Mouse (Mus musculus): ENCODE measurements at regions not wholly inside any gene's neighbourhood (a gene's known extent, or its start where the extent isn't known, plus 50 kb on each side); places are given as distances from the start of the nearest gene placed in this dataset.

DNA sequence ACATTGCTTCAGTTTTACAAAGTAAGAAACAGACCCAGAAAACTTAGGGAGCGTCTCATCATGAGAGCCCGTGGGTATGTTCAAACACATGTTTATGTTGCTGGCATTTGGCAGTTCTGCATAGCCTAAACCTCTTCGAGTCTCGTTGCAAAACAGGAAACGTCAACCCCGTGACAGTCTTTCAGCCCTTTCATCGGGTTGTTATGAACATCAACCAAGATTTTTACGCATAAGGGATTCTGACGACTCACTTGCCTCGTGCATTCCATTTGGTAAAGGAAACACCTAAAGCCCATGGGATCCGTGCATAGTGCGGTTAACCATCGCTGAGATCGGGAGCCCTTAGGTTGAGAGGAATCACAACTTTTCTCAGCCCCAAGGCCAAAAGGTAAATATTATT is 115.7 kb downstream of the Gpam start:
- Histone ChIP-seq H3K27ac (ENCODE audit: low read depth, low read length) (no peak overlapping the region), H3K36me3 (ENCODE audit: control insufficient read depth, insufficient read depth, low read length) (no peaks in the 10 kb centered on the region), H3K27me3 (ENCODE audit: control insufficient read depth, insufficient read depth, low read length) (no peaks in the 10 kb centered on the region), H3K4me1 (ENCODE audit: control insufficient read depth, insufficient read depth, low read length) (no peaks in the 10 kb centered on the region), H3K9ac (ENCODE audit: low read length) (no peak overlapping the region), H3K9me3 (ENCODE audit: control insufficient read depth, low read length) (no peaks in the 10 kb centered on the region), H3K4me3 (ENCODE audit: low read depth, low read length) (no peak overlapping the region), H3K4me2 (ENCODE audit: low read depth) (no peak overlapping the region)
- no peak for DNase-seq (ENCODE audit: low spot score)
- ATAC-seq (ENCODE audit: insufficient read depth, low FRiP score, low TSS enrichment) = no peak
- WGBS = 89% methylated on average over 14 of the region's 14 CpGs

DNA sequence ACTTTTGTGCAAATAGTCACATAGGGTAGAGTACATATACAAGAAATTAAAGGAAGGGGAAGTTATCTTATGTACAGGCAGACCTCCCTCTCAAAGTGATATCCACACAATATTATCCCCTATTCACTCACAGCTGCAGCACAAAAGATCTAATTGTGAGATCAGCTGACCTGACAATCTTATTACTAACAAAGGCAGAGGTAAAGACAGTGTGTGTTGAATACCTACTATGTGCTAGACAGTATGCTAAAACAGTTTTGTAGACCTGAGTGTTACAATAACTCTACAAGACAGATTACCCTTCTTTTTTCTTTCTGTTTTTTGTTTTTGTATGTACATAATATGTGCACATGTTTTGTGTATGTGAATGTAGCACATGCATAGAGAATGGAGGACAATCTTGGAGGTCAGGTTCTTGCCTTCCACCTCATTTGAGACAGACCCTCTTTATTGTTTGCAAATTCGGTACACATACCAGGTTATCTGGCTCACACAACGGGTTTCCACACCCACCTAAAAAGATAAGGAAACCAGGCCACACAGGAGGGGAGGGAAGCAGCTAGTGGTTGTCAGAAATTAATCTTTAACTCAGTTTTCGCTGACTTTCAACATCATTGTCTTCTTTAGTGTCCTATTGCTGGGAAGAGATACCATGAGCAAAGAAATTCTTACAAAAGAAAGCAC is 118.4 kb downstream of the Gpam start:
- Histone ChIP-seq H3K4me2 (ENCODE audit: low read depth) (no peak overlapping the region), H3K36me3 (ENCODE audit: control insufficient read depth, insufficient read depth, low read length) (no peaks in the 10 kb centered on the region), H3K9me3 (ENCODE audit: control insufficient read depth, low read length) (no peaks in the 10 kb centered on the region), H3K27me3 (ENCODE audit: control insufficient read depth, insufficient read depth, low read length) (no peaks in the 10 kb centered on the region), H3K9ac (ENCODE audit: low read length) (no peak overlapping the region), H3K4me3 (ENCODE audit: low read depth, low read length) (no peak overlapping the region), H3K27ac (ENCODE audit: low read depth, low read length) (no peak overlapping the region), H3K4me1 (ENCODE audit: control insufficient read depth, insufficient read depth, low read length) (no peaks in the 10 kb centered on the region)
- DNase-seq (ENCODE audit: low spot score) = no peak
- WGBS = 90% methylated on average over 3 of the region's 3 CpGs
- no peak for ATAC-seq (ENCODE audit: insufficient read depth, low FRiP score, low TSS enrichment)

DNA sequence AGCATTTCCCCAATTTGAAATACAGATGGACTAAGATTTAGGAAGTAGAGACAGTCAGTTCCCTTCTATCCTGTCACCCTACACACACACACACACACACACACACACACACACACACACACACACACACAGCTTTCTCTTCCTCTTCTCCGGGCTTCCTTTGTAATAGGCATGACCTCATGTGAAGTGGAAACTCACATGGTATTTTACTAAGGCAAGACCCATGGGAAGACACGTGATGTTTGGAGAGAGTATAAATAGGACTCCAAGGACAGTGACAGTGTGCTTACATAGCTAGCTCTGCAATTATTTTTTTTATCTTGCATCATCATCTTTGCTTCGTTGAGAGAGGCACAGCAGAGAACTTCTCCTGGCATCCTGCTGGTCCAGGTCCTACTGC is 137.1 kb downstream of the Gpam start:
- DNase-seq (ENCODE audit: low spot score) (no peak), ATAC-seq (ENCODE audit: insufficient read depth, low FRiP score, low TSS enrichment) (no peak)
- Histone ChIP-seq H3K9me3 (ENCODE audit: control insufficient read depth, low read length) (no peaks in the 10 kb centered on the region), H3K4me1 (ENCODE audit: control insufficient read depth, insufficient read depth, low read length) (no peaks in the 10 kb centered on the region), H3K36me3 (ENCODE audit: control insufficient read depth, insufficient read depth, low read length) (no peaks in the 10 kb centered on the region), H3K27ac (ENCODE audit: low read depth, low read length) (no peak overlapping the region), H3K4me2 (ENCODE audit: low read depth) (no peak overlapping the region), H3K4me3 (ENCODE audit: low read depth, low read length) (no peak overlapping the region), H3K27me3 (ENCODE audit: control insufficient read depth, insufficient read depth, low read length) (no peaks in the 10 kb centered on the region), H3K9ac (ENCODE audit: low read length) (no peak overlapping the region)
- WGBS = 86% methylated on average over 3 of the region's 3 CpGs

DNA sequence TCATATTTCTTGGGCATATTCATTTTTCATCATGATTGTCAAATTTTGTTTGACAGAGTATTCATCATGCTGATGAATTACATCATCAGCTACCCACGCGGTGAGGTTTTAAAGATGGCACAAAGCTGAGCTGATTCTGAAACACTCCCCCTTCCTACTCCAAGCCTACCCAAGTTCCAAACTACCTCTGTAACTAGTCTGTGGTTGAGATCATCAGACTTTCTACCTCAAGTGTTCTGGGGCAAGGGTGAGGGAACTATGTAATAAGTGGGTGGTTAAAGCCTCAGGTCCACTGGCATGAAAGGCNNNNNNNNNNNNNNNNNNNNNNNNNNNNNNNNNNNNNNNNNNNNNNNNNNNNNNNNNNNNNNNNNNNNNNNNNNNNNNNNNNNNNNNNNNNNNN is 142.5 kb downstream of the Gpam start:
- Histone ChIP-seq H3K9me3 (ENCODE audit: control insufficient read depth, low read length) (no peaks in the 10 kb centered on the region), H3K27ac (ENCODE audit: low read depth, low read length) (no peak overlapping the region), H3K4me2 (ENCODE audit: low read depth) (no peak overlapping the region), H3K4me3 (ENCODE audit: low read depth, low read length) (no peak overlapping the region), H3K9ac (ENCODE audit: low read length) (no peak overlapping the region), H3K27me3 (ENCODE audit: control insufficient read depth, insufficient read depth, low read length) (no peaks in the 10 kb centered on the region), H3K4me1 (ENCODE audit: control insufficient read depth, insufficient read depth, low read length) (no peaks in the 10 kb centered on the region), H3K36me3 (ENCODE audit: control insufficient read depth, insufficient read depth, low read length) (no peaks in the 10 kb centered on the region)
- ATAC-seq (ENCODE audit: insufficient read depth, low FRiP score, low TSS enrichment) (no peak), DNase-seq (ENCODE audit: low spot score) (no peak)
- WGBS = 90% methylated on average over 2 of the region's 2 CpGs

DNA sequence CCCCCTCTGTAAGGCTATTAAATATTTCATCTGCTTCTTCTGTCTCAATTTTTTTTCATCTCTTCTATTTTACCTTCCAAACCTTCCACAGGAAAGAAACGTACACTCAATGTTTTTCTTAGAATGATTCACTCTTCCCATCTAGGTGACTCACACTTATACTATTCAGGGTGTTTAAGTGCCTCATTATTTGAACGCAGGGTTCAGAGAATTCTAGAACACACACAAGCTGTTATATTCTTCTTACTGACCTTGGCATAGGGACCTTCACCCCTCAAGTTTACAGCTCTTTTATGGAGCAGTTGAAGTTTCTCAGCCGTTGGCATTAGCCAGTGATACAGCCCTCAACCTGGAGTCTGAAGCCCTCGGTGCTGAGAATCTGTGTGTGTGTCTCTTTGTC is 144.2 kb downstream of the Gpam start:
- H3K9ac ChIP-seq (ENCODE audit: low read length) = no peak overlapping the region
- no peak for DNase-seq (ENCODE audit: low spot score)
- H3K4me2 ChIP-seq (ENCODE audit: low read depth) = no peak overlapping the region
- no peak for ATAC-seq (ENCODE audit: insufficient read depth, low FRiP score, low TSS enrichment)
- no peaks in the 10 kb centered on the region for H3K9me3 ChIP-seq (ENCODE audit: control insufficient read depth, low read length)
- H3K27ac ChIP-seq (ENCODE audit: low read depth, low read length) = no peak overlapping the region
- no peaks in the 10 kb centered on the region for H3K36me3 ChIP-seq (ENCODE audit: control insufficient read depth, insufficient read depth, low read length)
- no peaks in the 10 kb centered on the region for H3K4me1 ChIP-seq (ENCODE audit: control insufficient read depth, insufficient read depth, low read length)
- no peaks in the 10 kb centered on the region for H3K27me3 ChIP-seq (ENCODE audit: control insufficient read depth, insufficient read depth, low read length)
- no peak overlapping the region for H3K4me3 ChIP-seq (ENCODE audit: low read depth, low read length)
- 65% methylated on average over 4 of the region's 4 CpGs for WGBS

DNA sequence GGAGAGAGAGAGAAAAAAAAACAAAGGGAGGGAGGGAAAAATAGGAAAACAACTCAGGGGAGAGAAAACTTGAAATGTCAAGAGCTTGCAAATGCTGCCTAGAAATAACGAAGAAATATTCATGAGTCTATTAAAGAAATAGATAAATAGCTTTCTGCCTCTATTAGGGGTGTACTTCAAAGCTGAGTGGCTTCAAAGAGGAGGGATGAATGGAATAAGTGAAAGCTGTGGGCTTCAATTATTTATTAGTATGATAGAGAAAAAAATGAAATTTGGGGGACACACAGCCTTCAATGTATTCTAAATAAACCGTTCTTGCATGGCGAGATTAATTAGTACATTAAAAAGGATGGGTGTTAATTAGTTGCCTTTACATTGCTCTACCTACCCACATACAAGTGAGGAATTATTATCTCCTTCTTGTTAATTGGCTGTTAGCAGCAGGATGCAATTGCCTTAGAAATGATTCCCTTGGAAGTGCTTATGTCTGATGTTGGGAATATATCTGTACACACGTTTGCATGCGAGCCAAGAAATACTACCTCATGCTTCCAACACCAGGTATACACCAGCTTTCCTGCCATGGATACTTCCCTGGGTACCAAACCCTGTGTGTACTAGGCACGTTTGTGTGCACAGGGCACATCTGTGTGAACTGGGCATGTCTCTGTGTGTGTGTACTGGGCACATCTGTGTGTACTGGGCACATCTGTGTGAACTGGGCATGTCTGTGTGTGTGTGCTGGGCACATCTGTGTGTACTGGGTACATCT is 155.4 kb downstream of the Gpam start:
- no peak overlapping the region for H3K4me3 ChIP-seq (ENCODE audit: low read depth, low read length)
- ATAC-seq (ENCODE audit: insufficient read depth, low FRiP score, low TSS enrichment) = no peak
- no peaks in the 10 kb centered on the region for H3K36me3 ChIP-seq (ENCODE audit: control insufficient read depth, insufficient read depth, low read length)
- 88% methylated on average over 6 of the region's 6 CpGs for WGBS
- no peak overlapping the region for H3K4me2 ChIP-seq (ENCODE audit: low read depth)
- no peaks in the 10 kb centered on the region for H3K4me1 ChIP-seq (ENCODE audit: control insufficient read depth, insufficient read depth, low read length)
- no peaks in the 10 kb centered on the region for H3K27me3 ChIP-seq (ENCODE audit: control insufficient read depth, insufficient read depth, low read length)
- H3K9ac ChIP-seq (ENCODE audit: low read length) = no peak overlapping the region
- no peak for DNase-seq (ENCODE audit: low spot score)
- no peak overlapping the region for H3K27ac ChIP-seq (ENCODE audit: low read depth, low read length)
- H3K9me3 ChIP-seq (ENCODE audit: control insufficient read depth, low read length) = no peaks in the 10 kb centered on the region

DNA sequence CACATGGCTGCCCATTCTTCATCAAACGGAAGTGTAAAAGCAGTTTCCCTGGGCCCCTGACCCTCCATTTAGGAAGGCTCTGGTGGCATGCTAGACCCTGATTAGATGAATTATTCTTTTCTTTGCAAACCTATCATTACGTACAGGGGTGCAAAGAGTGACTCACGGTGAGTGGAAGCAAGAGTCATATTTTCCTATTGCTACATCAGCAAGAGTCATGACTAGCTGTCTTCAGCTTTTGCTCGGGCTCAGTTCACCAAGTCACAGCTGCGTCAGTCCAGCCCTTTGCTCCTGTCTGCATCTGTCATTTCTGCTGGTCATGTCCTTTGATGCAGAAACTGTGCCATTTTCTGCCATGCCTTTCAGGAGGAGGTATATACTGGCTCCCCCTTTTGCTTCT is 168.7 kb downstream of the Gpam start:
- ATAC-seq (ENCODE audit: insufficient read depth, low FRiP score, low TSS enrichment) = no peak
- Histone ChIP-seq H3K4me2 (ENCODE audit: low read depth) (no peak overlapping the region), H3K36me3 (ENCODE audit: control insufficient read depth, insufficient read depth, low read length) (no peaks in the 10 kb centered on the region), H3K27ac (ENCODE audit: low read depth, low read length) (no peak overlapping the region), H3K4me3 (ENCODE audit: low read depth, low read length) (no peak overlapping the region), H3K9ac (ENCODE audit: low read length) (no peak overlapping the region), H3K4me1 (ENCODE audit: control insufficient read depth, insufficient read depth, low read length) (no peaks in the 10 kb centered on the region), H3K27me3 (ENCODE audit: control insufficient read depth, insufficient read depth, low read length) (no peaks in the 10 kb centered on the region), H3K9me3 (ENCODE audit: control insufficient read depth, low read length) (no peaks in the 10 kb centered on the region)
- 85% methylated on average over 5 of the region's 5 CpGs for WGBS
- DNase-seq (ENCODE audit: low spot score) = no peak

DNA sequence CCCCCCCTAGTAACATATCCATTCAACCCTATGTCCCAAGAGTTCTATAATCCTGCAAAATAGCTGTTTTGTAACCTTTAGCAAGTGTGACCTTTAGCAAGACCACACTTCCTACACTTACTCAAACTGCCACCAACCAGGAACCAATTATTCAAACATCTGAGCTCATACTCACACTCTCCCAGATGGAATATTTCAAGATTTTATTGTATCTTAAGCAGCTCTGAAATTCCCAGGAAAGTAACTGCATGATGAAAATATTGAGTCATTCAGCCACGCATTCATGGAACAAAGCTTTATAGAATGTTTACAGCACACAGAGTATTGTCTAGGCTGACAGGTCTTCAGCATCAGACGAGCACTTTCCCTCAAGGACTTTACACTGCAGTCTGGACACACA is 171.9 kb downstream of the Gpam start:
- no peaks in the 10 kb centered on the region for H3K36me3 ChIP-seq (ENCODE audit: control insufficient read depth, insufficient read depth, low read length)
- no peak overlapping the region for H3K27ac ChIP-seq (ENCODE audit: low read depth, low read length)
- no peak overlapping the region for H3K4me2 ChIP-seq (ENCODE audit: low read depth)
- no peaks in the 10 kb centered on the region for H3K27me3 ChIP-seq (ENCODE audit: control insufficient read depth, insufficient read depth, low read length)
- 74% methylated on average over 2 of the region's 2 CpGs for WGBS
- DNase-seq (ENCODE audit: low spot score) = no peak
- no peak for ATAC-seq (ENCODE audit: insufficient read depth, low FRiP score, low TSS enrichment)
- no peaks in the 10 kb centered on the region for H3K9me3 ChIP-seq (ENCODE audit: control insufficient read depth, low read length)
- no peak overlapping the region for H3K9ac ChIP-seq (ENCODE audit: low read length)
- H3K4me3 ChIP-seq (ENCODE audit: low read depth, low read length) = no peak overlapping the region
- H3K4me1 ChIP-seq (ENCODE audit: control insufficient read depth, insufficient read depth, low read length) = no peaks in the 10 kb centered on the region

DNA sequence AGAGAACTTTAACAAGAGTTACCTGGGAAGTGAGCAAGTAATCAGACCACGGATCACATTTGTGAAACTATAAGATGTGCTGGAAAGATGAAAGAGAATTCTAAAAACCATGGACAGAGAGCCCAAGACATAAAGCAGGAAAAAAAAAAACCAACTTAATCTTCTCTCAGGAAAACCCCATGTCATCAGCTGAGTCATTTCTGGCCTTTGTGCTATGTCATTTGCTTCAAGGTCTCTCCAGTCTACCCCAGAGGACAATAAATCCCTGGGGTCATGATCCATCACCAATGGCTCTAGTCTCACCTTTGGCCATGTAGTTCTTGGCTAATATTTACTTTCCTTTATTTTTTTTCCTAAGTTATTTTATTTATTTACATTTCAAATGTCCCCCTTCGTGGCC is 174.5 kb downstream of the Gpam start:
- Histone ChIP-seq H3K4me2 (ENCODE audit: low read depth) (no peak overlapping the region), H3K36me3 (ENCODE audit: control insufficient read depth, insufficient read depth, low read length) (no peaks in the 10 kb centered on the region), H3K27me3 (ENCODE audit: control insufficient read depth, insufficient read depth, low read length) (no peaks in the 10 kb centered on the region), H3K4me1 (ENCODE audit: control insufficient read depth, insufficient read depth, low read length) (no peaks in the 10 kb centered on the region), H3K27ac (ENCODE audit: low read depth, low read length) (no peak overlapping the region), H3K9ac (ENCODE audit: low read length) (no peak overlapping the region), H3K9me3 (ENCODE audit: control insufficient read depth, low read length) (no peaks in the 10 kb centered on the region), H3K4me3 (ENCODE audit: low read depth, low read length) (no peak overlapping the region)
- WGBS = 78% methylated on average over 2 of the region's 2 CpGs
- no peak for ATAC-seq (ENCODE audit: insufficient read depth, low FRiP score, low TSS enrichment)
- no peak for DNase-seq (ENCODE audit: low spot score)

Measured in neural tube, embryonic 11.5 days (tissue).